Mouse (Mus musculus): ENCODE results near the gene Ube2r2. TPM values are rescaled to one million over a fixed set of nuclear protein-coding genes. Genes with fewer than 3 reads are reported as not detected.

Ube2r2 gene
- 10 to 100 TPM; 87.8 to 89.0 TPM for total RNA-seq (2021)
- long read RNA-seq, experiment 1, transcript Ube2r2-201 (5 exons, 3,600 nt): major isoform, 77 of 81 reads
- long read RNA-seq, experiment 1, partial matches to known transcripts: 0 of 81 reads
- long read RNA-seq, experiment 1, other reads (novel, unspliced or antisense): 4 of 81 reads
- long read RNA-seq, experiment 2, transcript Ube2r2-201 (5 exons, 3,600 nt): major isoform, 72 of 76 reads
- long read RNA-seq, experiment 2, partial matches to known transcripts: 0 of 76 reads
- long read RNA-seq, experiment 2, other reads (novel, unspliced or antisense): 4 of 76 reads

GRCm38 (mm10) chr4:41135711-41136453, at the start of gene Ube2r2:
Ube2r2 (plus strand) TSS chr4:41135743.
- peak; percentile 29 to 40 for DNase-seq (ENCODE audit: low spot score in 2 of 2)
- intact Hi-C loops (cut with DNase I): loop anchor here (10.0 kb wide), 1 partner anchor 139 kb away; the partner anchor contains the start of gene Ubap2

DNA sequence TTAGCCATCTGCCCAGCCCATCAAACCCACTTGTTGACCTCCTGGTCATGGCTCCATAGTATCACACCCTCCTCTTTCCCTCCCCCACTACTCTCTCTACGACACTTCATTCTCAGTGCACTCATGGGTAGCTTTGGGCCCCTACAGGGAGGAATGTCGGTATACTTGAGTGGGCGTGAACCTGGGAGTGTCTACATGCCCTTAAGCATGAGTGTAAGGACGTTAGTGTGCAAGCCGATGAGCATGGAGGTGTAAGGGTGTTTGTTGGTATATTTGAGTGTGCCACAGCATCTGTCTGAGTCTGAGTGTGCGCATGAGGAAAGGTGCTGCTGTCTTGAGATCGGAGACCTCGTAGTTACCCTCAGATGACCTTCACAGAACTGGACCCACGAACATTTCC, 48.6 kb upstream of the Ube2r2 start:
- no peak for DNase-seq (ENCODE audit: low spot score in 2 of 2)
- intact Hi-C loops (cut with DNase I): no loop called here

DNA sequence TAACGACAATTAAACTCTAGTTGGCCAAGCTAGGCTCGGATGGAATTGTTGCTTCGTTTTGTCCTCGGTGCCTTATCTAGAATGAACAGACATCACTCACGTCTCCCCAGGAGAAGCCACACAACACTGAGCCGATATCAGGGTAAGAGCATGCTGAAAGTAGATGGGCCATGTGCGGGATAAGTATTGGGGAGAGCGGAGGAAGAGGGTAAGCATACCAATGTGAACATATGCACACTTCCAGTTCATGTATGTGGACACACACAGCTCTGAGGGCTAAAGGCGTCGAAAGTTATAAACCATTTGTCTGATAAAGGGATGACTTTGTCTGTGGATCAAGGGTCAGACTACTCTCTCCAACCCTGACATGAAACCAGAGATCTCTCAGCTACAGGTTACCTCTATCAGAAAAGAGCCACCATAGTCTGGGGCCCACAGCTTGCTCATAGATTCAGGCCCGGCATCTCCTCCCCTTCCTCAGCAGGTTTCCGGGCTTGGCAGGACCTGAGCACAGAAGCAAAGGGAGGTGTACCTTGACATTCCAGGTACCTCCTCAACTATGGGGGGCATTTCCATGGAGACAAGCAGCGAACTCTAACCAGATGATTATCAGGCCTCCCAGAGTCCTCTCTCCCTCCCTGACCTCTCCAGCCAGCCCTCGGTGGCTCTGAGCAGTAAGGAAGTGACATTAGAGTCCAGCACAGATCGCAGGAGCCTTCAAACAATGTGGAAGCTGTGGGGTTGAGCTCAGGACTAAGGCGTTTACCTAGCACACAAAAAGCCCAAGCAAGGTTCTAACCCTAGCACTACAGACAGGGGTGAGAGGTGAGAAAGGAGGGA, 47.9 kb upstream of the Ube2r2 start:
- no peak for DNase-seq (ENCODE audit: low spot score in 2 of 2)
- intact Hi-C loops (cut with DNase I): no loop called here

DNA sequence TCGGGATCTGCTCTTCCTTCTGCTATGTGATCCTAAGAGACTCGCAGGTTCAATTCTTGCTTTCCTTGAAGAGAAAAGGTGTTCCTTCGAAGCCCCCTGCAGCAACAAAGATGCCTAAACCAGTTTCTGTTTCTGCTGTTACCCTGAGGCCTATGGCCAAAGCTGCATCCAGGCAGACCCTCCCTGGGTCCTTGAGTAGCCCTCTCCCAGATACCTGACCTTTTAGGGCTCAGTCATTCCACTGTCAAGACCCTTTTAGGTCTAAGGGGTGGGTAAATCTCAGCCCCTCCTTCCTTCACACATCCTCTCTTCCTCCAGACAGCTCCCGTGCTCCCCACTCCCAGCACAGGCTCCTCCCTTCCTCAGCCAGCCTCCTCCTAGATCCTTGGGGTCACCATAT, 46.4 kb upstream of the Ube2r2 start:
- no peak for DNase-seq (ENCODE audit: low spot score in 2 of 2)
- intact Hi-C loops (cut with DNase I): no loop called here

- intact Hi-C loops (cut with DNase I): no loop called here
- no peak for DNase-seq (ENCODE audit: low spot score in 2 of 2)
Observed at GRCm38 (mm10) chr4:41089705-41090104, 45.8 kb upstream of the Ube2r2 start.

DNA sequence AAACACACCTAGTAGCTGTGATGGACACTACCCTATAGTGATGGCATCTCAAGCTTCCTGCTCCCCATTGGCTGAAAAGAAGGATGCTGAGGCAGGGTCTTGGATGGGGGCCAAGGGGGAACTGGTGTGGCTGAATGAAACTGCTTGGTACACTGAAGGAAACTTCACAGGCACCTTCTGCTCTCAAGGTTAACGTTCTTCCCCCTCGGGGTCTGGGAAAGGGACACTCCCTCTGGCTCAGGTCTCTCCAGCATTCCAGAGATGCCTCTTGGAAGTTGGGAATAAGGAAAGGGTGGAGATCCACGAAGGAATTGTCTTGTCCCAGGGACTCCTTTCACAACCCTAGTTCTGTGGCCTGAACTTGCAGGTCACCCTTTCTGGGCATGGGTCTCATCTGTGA, 44.2 kb upstream of the Ube2r2 start:
- DNase-seq (ENCODE audit: low spot score in 2 of 2): no peak
- intact Hi-C loops (cut with DNase I): no loop called here

- intact Hi-C loops (cut with DNase I): no loop called here
- no peak for DNase-seq (ENCODE audit: low spot score in 2 of 2)
Observed at GRCm38 (mm10) chr4:41092958-41093357, 42.6 kb upstream of the Ube2r2 start.

DNA sequence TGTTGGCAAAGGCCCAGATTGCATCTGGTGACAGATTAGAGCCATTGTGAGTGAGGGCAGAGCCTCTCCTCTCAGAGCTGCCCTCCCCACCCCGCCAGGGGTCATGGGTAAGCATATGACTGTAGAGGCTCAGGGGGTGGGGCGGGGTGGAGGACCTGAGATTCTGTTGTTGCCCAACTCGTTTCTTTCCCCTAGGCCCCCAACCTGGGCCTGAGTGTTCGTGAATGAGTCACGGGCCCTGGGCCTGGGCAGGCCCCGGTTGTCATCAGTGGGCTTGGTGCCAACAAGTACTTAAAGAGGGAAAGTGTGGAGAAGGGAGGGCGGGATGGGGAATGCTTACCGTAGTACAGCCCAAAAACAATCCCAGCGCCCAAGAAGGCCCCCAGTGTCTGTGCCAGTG, 41.2 kb upstream of the Ube2r2 start:
- intact Hi-C loops (cut with DNase I): no loop called here
- DNase-seq (ENCODE audit: low spot score in 2 of 2): no peak

DNA sequence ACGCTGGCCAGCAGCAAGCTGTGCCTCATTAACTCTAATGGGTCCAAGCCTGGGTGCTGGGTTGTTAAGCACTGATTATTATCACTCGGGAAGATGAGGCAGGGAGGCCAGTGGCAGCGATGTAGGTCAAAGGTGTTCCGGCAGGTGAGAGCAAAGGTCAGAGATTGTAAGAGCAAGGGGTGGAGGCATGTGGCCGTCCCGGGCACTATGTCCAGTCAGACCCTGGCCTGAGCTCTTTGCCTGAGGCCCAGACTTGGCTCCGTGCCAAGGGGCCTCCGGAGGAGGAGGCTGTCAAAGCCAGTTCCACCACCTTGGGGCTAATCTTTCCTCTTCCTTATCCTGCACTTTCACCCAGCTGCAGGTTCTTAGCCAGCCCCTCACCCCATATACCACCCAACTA, 39.4 kb upstream of the Ube2r2 start:
- DNase-seq (ENCODE audit: low spot score in 2 of 2): no peak
- intact Hi-C loops (cut with DNase I): no loop called here

- intact Hi-C loops (cut with DNase I): no loop called here
- no peak for DNase-seq (ENCODE audit: low spot score in 2 of 2)
Observed at GRCm38 (mm10) chr4:41096794-41097193, 38.7 kb upstream of the Ube2r2 start.

- intact Hi-C loops (cut with DNase I): no loop called here
- no peak for DNase-seq (ENCODE audit: low spot score in 2 of 2)
Observed at GRCm38 (mm10) chr4:41097381-41097780, 38.2 kb upstream of the Ube2r2 start.

DNA sequence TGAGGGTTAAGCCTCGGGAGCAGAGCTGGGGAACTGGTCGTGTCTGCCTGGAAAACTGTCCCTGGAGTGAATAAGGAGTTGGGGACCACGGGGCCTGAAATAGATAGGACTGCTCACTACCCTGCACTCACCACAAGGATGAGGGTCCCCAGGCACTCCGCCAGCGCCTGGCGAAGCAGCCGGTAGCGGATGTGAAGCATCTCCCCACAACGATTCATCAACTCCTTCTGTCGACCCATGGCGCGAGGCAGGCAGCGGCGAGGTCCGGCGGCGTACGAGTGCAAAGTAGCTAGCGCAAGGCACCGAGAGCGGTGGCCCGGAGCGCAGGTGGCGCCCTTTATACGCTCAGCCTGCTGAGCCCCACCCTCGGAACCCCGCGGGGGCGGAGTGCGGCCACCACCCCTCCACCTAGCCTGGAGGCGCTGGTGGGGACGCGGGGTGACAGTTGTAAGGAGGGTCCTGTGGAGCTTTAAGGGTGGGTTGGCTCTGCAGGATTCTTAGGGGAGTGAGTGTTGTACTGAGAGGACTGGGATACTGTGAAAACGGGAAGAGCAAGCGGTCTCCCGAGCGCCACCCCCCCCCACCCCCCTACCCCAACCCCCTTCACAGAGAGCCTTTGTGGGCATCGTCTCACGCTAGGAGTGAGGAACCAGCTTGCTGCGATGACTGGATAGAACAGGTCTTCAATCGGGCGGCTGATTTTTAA, 37.5 kb upstream of the Ube2r2 start, which contains the start of gene Aqp3:
Gene Aqp3, minus strand, starts transcription at position 313 of the 706 bp plus-strand sequence.
- intact Hi-C loops (cut with DNase I): no loop called here
- no peak for DNase-seq (ENCODE audit: low spot score in 2 of 2)

DNA sequence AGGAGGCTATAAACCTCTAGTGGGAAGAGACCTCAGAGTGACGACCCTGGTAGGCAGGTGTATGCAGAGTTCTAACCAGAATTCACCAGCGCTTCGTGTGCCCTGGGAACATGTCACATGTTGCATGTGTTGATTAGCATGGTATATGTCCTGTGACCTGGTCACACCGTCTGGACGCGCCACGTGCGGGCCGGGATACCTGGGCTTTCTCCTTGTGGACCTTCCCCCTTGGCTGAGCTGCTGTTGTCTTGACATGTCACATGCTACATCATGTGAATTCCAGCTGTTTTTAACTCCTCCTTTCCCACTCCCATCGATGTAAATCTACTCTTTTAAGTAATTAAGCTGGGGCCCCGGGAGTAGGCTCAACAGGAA, 37.0 kb upstream of the Ube2r2 start:
- DNase-seq (ENCODE audit: low spot score in 2 of 2): no peak
- intact Hi-C loops (cut with DNase I): no loop called here

DNA sequence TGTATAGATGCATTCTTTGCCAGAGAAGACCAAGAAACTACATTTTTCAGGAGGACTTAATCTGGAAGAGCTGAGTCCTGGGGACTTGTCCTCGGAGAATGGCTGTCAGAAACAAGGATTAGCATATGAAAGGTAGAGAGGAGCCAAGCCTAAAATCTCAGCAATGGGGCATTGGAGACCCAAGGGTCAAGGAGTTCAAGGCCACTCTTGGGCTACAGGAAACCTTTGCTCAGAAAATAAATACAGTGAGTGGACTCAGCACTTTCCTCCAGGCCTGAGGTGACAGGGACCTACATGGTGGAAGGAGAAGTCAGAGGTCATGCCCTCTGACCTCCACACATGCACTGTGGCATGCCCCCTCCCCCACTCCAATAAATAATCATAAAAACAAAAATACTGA, 34.6 kb upstream of the Ube2r2 start:
- no peak for DNase-seq (ENCODE audit: low spot score in 2 of 2)
- intact Hi-C loops (cut with DNase I): no loop called here

GRCm38 (mm10) chr4:41102901-41103300, 32.6 kb upstream of the Ube2r2 start:
- DNase-seq (ENCODE audit: low spot score in 2 of 2): no peak

DNA sequence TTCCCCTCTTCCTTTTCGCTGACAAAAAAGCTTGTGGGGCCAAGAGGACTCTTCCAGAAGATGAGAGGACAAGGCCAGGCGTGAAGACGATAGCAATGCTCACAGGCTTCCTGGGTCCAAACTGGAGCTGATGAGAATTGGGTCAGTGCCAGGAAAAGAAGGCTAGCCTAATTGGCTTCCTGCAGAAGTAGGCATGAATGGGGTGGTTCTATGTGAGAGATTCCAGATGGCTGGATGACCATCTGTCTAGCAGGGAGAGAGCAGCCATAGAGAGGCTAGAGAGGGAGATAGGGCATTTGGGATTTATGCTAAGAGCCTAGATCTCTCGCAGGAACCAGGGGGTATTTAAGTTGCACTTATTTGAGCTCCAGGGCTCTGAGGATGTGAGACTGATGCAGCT, 28.1 kb upstream of the Ube2r2 start:
- DNase-seq (ENCODE audit: low spot score in 2 of 2): no peak
- intact Hi-C loops (cut with DNase I): no loop called here

More at GRCm38 (mm10) chr4:41102901-41103300, 32.6 kb upstream of the Ube2r2 start:
- intact Hi-C loops (cut with DNase I): no loop called here

DNA sequence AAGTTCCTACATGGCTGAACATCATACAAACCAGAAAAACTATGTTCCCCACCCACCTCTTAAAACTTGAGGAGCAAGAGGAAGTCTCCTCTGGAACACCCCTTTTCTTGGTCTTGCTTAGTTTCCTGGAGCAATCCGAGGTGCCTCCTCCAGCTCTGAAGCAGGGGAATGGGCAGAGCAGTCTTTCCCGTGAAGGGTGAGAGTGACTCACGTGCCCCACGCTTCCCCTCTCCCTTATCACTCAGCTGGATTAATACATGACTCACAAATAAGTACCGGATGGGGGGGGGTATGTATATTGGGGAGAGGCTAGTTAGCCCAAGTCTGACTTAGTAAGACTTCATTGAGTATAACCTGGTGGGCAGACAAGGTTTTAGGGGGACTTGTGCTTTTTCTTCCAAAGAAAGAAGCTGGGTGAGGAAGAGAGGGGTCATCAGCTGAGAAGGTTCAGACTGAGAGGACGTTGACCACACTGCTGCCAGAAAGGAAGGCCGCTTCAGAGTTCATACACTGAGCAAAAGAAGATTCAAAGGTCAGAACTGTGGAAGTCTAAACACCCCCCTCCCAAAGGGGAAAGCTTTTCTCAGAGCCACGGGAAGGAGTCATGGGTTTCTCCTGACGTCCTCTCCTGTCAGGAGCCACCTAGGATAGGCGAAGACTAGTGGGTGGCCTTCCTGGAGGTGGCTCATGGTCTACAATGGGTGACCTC, 26.7 kb upstream of the Ube2r2 start:
- intact Hi-C loops (cut with DNase I): no loop called here
- DNase-seq (ENCODE audit: low spot score in 2 of 2): no peak

GRCm38 (mm10) chr4:41114358-41115070, 21.0 kb upstream of the Ube2r2 start:
- DNase-seq (ENCODE audit: low spot score in 2 of 2): no peak
- intact Hi-C loops (cut with DNase I): loop anchor here (5.0 kb wide), 1 partner anchor 127 kb away; no protein-coding TSS in a partner anchor

All from left cerebral cortex, postnatal 14 days (tissue).